Mouse (Mus musculus) brain, embryonic 14.5 days (tissue): ENCODE data around the gene Luc7l3.

Experiments
- CTCF ChIP-seq: fragments of 200-500 bp; IDR thresholded peaks from 2 replicates; pipeline ENCODE4 v1.5.1; 2012; ENCODE audit warnings: inconsistent platforms, mild to moderate bottlenecking, moderate library complexity, borderline replicate concordance; ENCODE audit not compliant: insufficient read depth, insufficient read length; ENCODE audit errors: extremely low read depth
- POLR2A ChIP-seq: fragments of 200-500 bp; IDR thresholded peaks from 2 replicates; pipeline ENCODE4 v1.6.1; 2012; ENCODE audit warnings: mild to moderate bottlenecking, inconsistent platforms, borderline replicate concordance; ENCODE audit not compliant: poor library complexity, insufficient read depth, insufficient read length, severe bottlenecking; ENCODE audit errors: extremely low read depth

GRCm38 (mm10) chr11:94257987-94258386 lies 63.8 kb downstream of the Luc7l3 start:
- TF ChIP-seq POLR2A (no peak), CTCF (no peak)
